Mouse (Mus musculus) CH12.LX (cell line): ENCODE measurements around the gene Ercc6l. TPM values are rescaled to one million over a fixed set of nuclear protein-coding genes. Genes with fewer than 3 reads are reported as not detected.

ENCODE experiments used
- DNase-seq: peaks from one replicate; pipeline ENCODE4 v3.0.0-alpha.2; 2013; ENCODE audit errors: extremely low read depth
- H3K27ac ChIP-seq: 2 replicates; pipeline ENCODE4 v1.5.1; 2012; ENCODE audit warnings: low read depth, mild to moderate bottlenecking, control low read depth, moderate library complexity; ENCODE audit not compliant: insufficient read depth
- H3K27me3 ChIP-seq: replicated peaks from 2 replicates; pipeline ENCODE3; 2012; ENCODE audit warnings: inconsistent platforms
- H3K36me3 ChIP-seq, 2 experiments: replicated peaks in 1 of 2; 2 replicates each; pipeline versions ENCODE3 to v1.6.1; 2012; ENCODE audit warnings: inconsistent platforms in 1 of 2, low read length in 1 of 2, mild to moderate bottlenecking in 1 of 2, mixed read lengths in 1 of 2, moderate library complexity in 1 of 2; ENCODE audit not compliant: control insufficient read depth in 1 of 2, insufficient read depth in 1 of 2
- H3K4me1 ChIP-seq, 2 experiments: 2 replicates each; pipeline ENCODE4 v1.6.1; 2012; ENCODE audit warnings: inconsistent platforms in 1 of 2, moderate library complexity in 1 of 2; ENCODE audit not compliant: insufficient read depth in 2 of 2, control insufficient read depth in 1 of 2
- H3K4me2 ChIP-seq: 2 replicates; pipeline ENCODE4 v1.6.1; 2012; ENCODE audit warnings: low read depth, mild to moderate bottlenecking, control low read depth; ENCODE audit not compliant: poor library complexity, insufficient read depth, severe bottlenecking
- H3K4me3 ChIP-seq, 3 experiments: fragments of 150-350 bp in 1 of 3; sonication (generic) in 1 of 3; replicated peaks in 1 of 3; 2 replicates each; pipeline versions ENCODE3 to v1.5.1; 2011 to 2012; ENCODE audit warnings: low read depth in 2 of 3, low read length in 2 of 3, mild to moderate bottlenecking in 2 of 3, moderate library complexity in 2 of 3, control low read depth in 1 of 3, improper control_type of control experiment in 1 of 3, inconsistent platforms in 1 of 3, mixed read lengths in 1 of 3; ENCODE audit not compliant: poor library complexity in 1 of 3
- H3K79me2 ChIP-seq: replicated peaks from 2 replicates; pipeline ENCODE4 v1.6.1; 2012; ENCODE audit warnings: mild to moderate bottlenecking, moderate library complexity; ENCODE audit not compliant: control insufficient read depth, poor library complexity, insufficient read depth, severe bottlenecking; ENCODE audit errors: extremely low read depth
- H3K9ac ChIP-seq: 2 replicates; pipeline ENCODE4 v1.6.1; 2012; ENCODE audit warnings: low read depth, mild to moderate bottlenecking, control low read depth, moderate library complexity; ENCODE audit not compliant: insufficient read depth
- H3K9me3 ChIP-seq: replicated peaks from 2 replicates; pipeline ENCODE3; 2012; ENCODE audit warnings: low read length, inconsistent platforms, mixed read lengths
- BHLHE40 ChIP-seq: IDR thresholded peaks from 2 replicates; pipeline ENCODE4 v1.6.1; 2011; ENCODE audit warnings: mild to moderate bottlenecking, low read depth, low read length, improper control_type of control experiment
- ETS1 ChIP-seq: conservative IDR thresholded peaks from 2 replicates; pipeline ENCODE4 v1.6.1; 2012; ENCODE audit warnings: low read depth, mild to moderate bottlenecking, inconsistent platforms, low read length, improper control_type of control experiment, moderate library complexity
- GABPA ChIP-seq: IDR thresholded peaks from 2 replicates; pipeline ENCODE4 v1.6.1; 2012; ENCODE audit warnings: low read depth, low read length, improper control_type of control experiment, inconsistent platforms; ENCODE audit not compliant: insufficient replicate concordance
- IRF4 ChIP-seq: IDR thresholded peaks from 2 replicates; pipeline ENCODE4 v1.6.1; 2014; ENCODE audit warnings: low read depth, mild to moderate bottlenecking, inconsistent platforms, low read length, improper control_type of control experiment
- JUND ChIP-seq: conservative IDR thresholded peaks from 2 replicates; pipeline ENCODE4 v1.6.1; 2011; ENCODE audit warnings: low read depth, low read length, improper control_type of control experiment
- KAT2A ChIP-seq: IDR thresholded peaks from 2 replicates; pipeline ENCODE4 v1.6.1; 2012; ENCODE audit warnings: low read length, improper control_type of control experiment, inconsistent platforms; ENCODE audit not compliant: insufficient replicate concordance
- MAFK ChIP-seq: IDR thresholded peaks from 2 replicates; pipeline ENCODE4 v1.6.1; 2011; ENCODE audit warnings: low read length, improper control_type of control experiment; ENCODE audit not compliant: insufficient replicate concordance
- MAZ ChIP-seq: IDR thresholded peaks from 2 replicates; pipeline ENCODE4 v1.6.1; 2012; ENCODE audit warnings: low read depth, mild to moderate bottlenecking, inconsistent platforms, low read length, improper control_type of control experiment, moderate library complexity
- MXI1 ChIP-seq: IDR thresholded peaks from 2 replicates; pipeline ENCODE4 v1.6.1; 2011; ENCODE audit warnings: mild to moderate bottlenecking, low read depth, low read length, improper control_type of control experiment
- MYC ChIP-seq: IDR thresholded peaks from 2 replicates; pipeline ENCODE4 v1.6.1; 2011; ENCODE audit warnings: low read depth, mild to moderate bottlenecking, improper control_type of control experiment, low read length
- NELFE ChIP-seq: IDR thresholded peaks from 2 replicates; pipeline ENCODE4 v1.6.1; 2011; ENCODE audit warnings: low read depth, low read length, improper control_type of control experiment
- NRF1 ChIP-seq: IDR thresholded peaks from 2 replicates; pipeline ENCODE4 v1.6.1; 2014; ENCODE audit warnings: low read depth, mild to moderate bottlenecking, inconsistent platforms, low read length, improper control_type of control experiment, moderate library complexity
- PAX5 ChIP-seq: IDR thresholded peaks from 2 replicates; pipeline ENCODE4 v1.6.1; 2012; ENCODE audit warnings: low read length, inconsistent platforms, mixed read lengths
- POLR2A ChIP-seq: IDR thresholded peaks from 2 replicates; pipeline ENCODE4 v1.6.1; 2011; ENCODE audit warnings: low read depth, mild to moderate bottlenecking, improper control_type of control experiment, low read length
- POLR2AphosphoS2 ChIP-seq: IDR thresholded peaks from 2 replicates; pipeline ENCODE4 v1.6.1; 2011; ENCODE audit warnings: low read depth, low read length, improper control_type of control experiment
- SIN3A ChIP-seq: IDR thresholded peaks from 2 replicates; pipeline ENCODE4 v1.6.1; 2012; ENCODE audit warnings: low read length, improper control_type of control experiment, inconsistent platforms
- SMC3 ChIP-seq: IDR thresholded peaks from 2 replicates; pipeline ENCODE4 v1.6.1; 2011; ENCODE audit warnings: low read depth, low read length, improper control_type of control experiment
- ZMIZ1 ChIP-seq: IDR thresholded peaks from 2 replicates; pipeline ENCODE4 v1.6.1; 2012; ENCODE audit warnings: low read depth, mild to moderate bottlenecking, inconsistent platforms, low read length, improper control_type of control experiment
- ZNF384 ChIP-seq: IDR thresholded peaks from 2 replicates; pipeline ENCODE4 v1.6.1; 2012; ENCODE audit warnings: low read depth, low read length, improper control_type of control experiment, inconsistent platforms
- dilution Hi-C: fragments of 300-500 bp; cut with MboI; formaldehyde crosslinking; loops from 2 replicates; pipeline ENCODE4 v1.14.3; 2020; ENCODE audit warnings: low sequenced_read_pairs; ENCODE audit not compliant: extremely low pct_unique_long_range_greater_than_20kb, extremely low pct_ligation_motif_present
- in situ Hi-C: fragments of 300-500 bp; cut with MboI; formaldehyde crosslinking; loops from 3 replicates; pipeline ENCODE4 v1.14.3; 2019; ENCODE audit warnings: low sequenced_read_pairs, low pct_ligation_motif_present, low pct_unique_long_range_greater_than_20kb, mixed read lengths
- polyA plus RNA-seq: library from polyadenylated mRNA; unstranded; fragments of >175 nt; gene quantifications from 2 replicates; pipeline ENCODE4 v1.2.1, GENCODE M21; 2012; ENCODE audit warnings: low read depth; ENCODE audit not compliant: insufficient read length
- total RNA-seq, 2 experiments: library from RNA; depleted of rRNA; stranded (reverse); fragments of 300-350 nt in 1 of 2; fragments of >200 nt in 1 of 2; gene quantifications; 2 replicates each; pipeline ENCODE4 v1.2.3; 2012 to 2014

The Ercc6l gene
- total and polyA plus RNA-seq, 3 experiments, result 8.9 to 18.5 (median 15.0) TPM

DNA sequence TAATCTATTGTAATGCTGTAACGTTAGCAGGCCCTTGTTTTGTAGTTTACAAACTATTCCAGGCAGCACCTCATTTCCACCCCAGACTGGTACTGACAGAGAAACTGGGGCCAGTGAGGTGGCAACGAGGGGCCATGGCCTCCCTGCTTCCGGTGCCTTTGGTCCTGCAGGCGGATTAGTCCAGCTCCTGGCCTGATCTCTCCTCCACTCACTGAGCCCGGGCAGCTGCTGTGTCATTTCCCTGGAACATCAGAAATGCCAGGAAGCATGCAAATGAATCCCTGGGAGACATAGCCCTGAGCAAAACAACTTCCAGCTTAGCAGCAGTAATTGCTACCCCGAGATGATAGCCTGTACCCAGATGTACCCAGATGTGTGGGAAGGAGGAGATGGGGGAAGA, 10.1 kb upstream of the Ercc6l start:
- no peak for DNase-seq
- H3K4me2 ChIP-seq, result no peak overlapping the region
- H3K27ac ChIP-seq, result no peak overlapping the region
- in situ Hi-C loops (no loop called here), dilution Hi-C loops (no loop called here)
- H3K4me1 ChIP-seq, result no peaks in the 10 kb centered on the region
- no peak for TF ChIP-seq PAX5
- H3K9me3 ChIP-seq, result no peaks in the 10 kb centered on the region
- no peak overlapping the region for H3K4me3 ChIP-seq
- H3K9ac ChIP-seq, result no peak overlapping the region
- no peaks in the 10 kb centered on the region for H3K36me3 ChIP-seq
- no peaks in the 10 kb centered on the region for H3K79me2 ChIP-seq
- H3K27me3 ChIP-seq, result no peaks in the 10 kb centered on the region

DNA sequence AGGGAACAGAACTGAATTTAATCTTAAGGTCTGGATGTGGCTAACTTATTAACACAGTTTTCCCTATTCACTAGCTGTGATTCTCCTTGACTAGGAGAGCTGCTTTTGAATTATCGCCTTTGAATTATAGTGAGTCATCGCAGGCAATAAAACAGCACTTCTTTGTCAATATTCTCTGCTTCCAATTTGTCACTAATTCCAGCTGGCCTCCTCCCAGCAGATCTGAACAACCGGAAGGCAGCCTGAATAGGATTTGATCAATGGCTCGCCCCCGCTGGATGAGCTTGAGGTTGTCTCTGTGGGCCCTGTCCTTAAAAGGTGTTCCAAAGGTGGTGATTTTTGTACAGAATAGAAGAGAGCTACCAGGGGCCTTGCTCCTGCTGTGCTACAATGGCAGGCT, 9.6 kb upstream of the Ercc6l start:
- no peak overlapping the region for H3K27ac ChIP-seq
- dilution Hi-C loops (no loop called here), in situ Hi-C loops (no loop called here)
- H3K4me2 ChIP-seq, result no peak overlapping the region
- no peaks in the 10 kb centered on the region for H3K4me1 ChIP-seq
- H3K27me3 ChIP-seq, result no peaks in the 10 kb centered on the region
- H3K36me3 ChIP-seq, result no peaks in the 10 kb centered on the region
- no peaks in the 10 kb centered on the region for H3K79me2 ChIP-seq
- H3K4me3 ChIP-seq, result no peak overlapping the region
- no peak overlapping the region for H3K9ac ChIP-seq
- no peak for DNase-seq
- TF ChIP-seq BHLHE40 (no peak), KAT2A (no peak), ETS1 (no peak), SMC3 (no peak), MAFK (no peak), JUND (no peak), GABPA (no peak), MAZ (no peak), MXI1 (no peak), POLR2AphosphoS2 (no peak), MYC (no peak), NELFE (no peak), ZMIZ1 (no peak), IRF4 (no peak), POLR2A (no peak), NRF1 (no peak)
- TF ChIP-seq, all 38 proteins: peak for 0
- no peaks in the 10 kb centered on the region for H3K9me3 ChIP-seq

GRCm38 (mm10) chrX:102163529-102163928, 6.6 kb upstream of the Ercc6l start:
- no peaks in the 10 kb centered on the region for H3K36me3 ChIP-seq
- H3K27ac ChIP-seq, result no peak overlapping the region
- DNase-seq, result no peak
- in situ Hi-C loops, result no loop called here
- no peak overlapping the region for H3K9ac ChIP-seq
- H3K79me2 ChIP-seq, result no peaks in the 10 kb centered on the region
- no peaks in the 10 kb centered on the region for H3K27me3 ChIP-seq
- no peak for TF ChIP-seq ETS1
- TF ChIP-seq ZNF384, result no peak
- TF ChIP-seq JUND, result no peak
- TF ChIP-seq BHLHE40, result no peak
- TF ChIP-seq MYC, result no peak
- no peak for TF ChIP-seq SIN3A
- no peak for TF ChIP-seq MAZ
- no peaks in the 10 kb centered on the region for H3K4me1 ChIP-seq
- dilution Hi-C loops, result no loop called here
- no peak overlapping the region for H3K4me3 ChIP-seq
- H3K4me2 ChIP-seq, result no peak overlapping the region
- no peaks in the 10 kb centered on the region for H3K9me3 ChIP-seq
